Mouse (Mus musculus): Measurements from ENCODE around the gene Prmt3. TPM values are rescaled to one million over a fixed set of nuclear protein-coding genes. Genes with fewer than 3 reads are reported as not detected.

Prmt3 gene
- polyA plus RNA-seq, 2 experiments = 12.2 to 20.1 TPM

DNA sequence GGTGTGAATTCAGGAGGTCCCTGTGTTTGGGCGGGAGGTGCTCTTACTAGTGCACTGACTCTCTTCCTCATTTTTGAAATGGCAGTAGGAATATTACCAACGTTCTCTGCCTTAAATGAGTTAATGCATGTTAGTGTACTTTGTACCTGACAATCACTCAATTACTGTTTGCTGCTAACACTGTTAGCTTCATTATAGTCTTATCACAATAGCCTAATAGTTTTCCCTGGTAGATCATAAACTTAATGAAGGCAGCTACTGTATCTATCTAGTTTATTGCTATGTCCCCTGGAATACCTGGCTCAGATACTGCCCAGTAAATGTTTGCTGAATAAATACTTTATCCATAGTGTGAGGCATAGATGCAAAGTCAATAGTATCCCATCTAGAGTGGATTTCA lies 116.6 kb downstream of the Prmt3 start:
- H3K4me2 ChIP-seq (ENCODE audit: low read depth) = no peak overlapping the region
- ATAC-seq (ENCODE audit: insufficient read depth) (no peak), DNase-seq (ENCODE audit: low read depth in 3 of 3, low spot score in 3 of 3) (no peak)
- no peak overlapping the region for H3K4me3 ChIP-seq (ENCODE audit: insufficient read depth in 1 of 2, low read depth in 2 of 2, low read length in 2 of 2)
- TF ChIP-seq CTCF (IDR thresholded peaks at IDR 0.05; ENCODE audit: low read depth) (no peak), EP300 (IDR thresholded peaks at IDR 0.05; ENCODE audit: low read depth) (no peak)
- H3K27ac ChIP-seq = no peak overlapping the region
- H3K36me3 ChIP-seq (replicated peaks; ENCODE audit: control insufficient read depth, insufficient read depth, low read depth) = no peaks in the 10 kb centered on the region
- H3K27me3 ChIP-seq (ENCODE audit: control insufficient read depth, insufficient read depth, low read length) = no peaks in the 10 kb centered on the region
- no peaks in the 10 kb centered on the region for H3K9me3 ChIP-seq (ENCODE audit: control insufficient read depth, low read length)
- H3K4me1 ChIP-seq (replicated peaks; ENCODE audit: control insufficient read depth in 2 of 2, insufficient read depth in 2 of 2, low read length in 1 of 2) = no peaks in the 10 kb centered on the region
- no peak overlapping the region for H3K9ac ChIP-seq (replicated peaks)
- 23% methylated on average over 2 of the region's 2 CpGs for WGBS (ENCODE audit: insufficient replicate concordance)

DNA sequence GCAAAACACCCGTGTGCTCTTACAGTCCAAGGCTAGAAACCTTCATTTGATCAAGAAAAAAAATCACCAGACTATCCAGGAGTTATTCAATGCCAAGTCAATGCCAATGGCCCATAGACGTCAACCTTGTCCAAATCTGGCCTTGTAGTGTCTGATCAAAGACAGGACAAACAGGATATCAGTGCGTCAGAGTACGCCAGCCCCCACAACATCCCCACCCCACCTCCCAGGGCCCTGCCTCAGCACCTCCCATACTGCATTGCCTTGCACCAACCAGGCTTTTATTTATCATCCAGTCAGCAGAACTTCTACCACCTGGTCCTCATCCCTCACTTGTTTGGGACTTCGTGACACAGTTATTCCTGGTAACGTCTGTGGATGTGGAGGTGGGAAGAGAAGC lies 117.2 kb downstream of the Prmt3 start:
- no peaks in the 10 kb centered on the region for H3K27me3 ChIP-seq (ENCODE audit: control insufficient read depth, insufficient read depth, low read length)
- no peak overlapping the region for H3K9ac ChIP-seq (replicated peaks)
- ATAC-seq (ENCODE audit: insufficient read depth) (no peak), DNase-seq (ENCODE audit: low read depth in 3 of 3, low spot score in 3 of 3) (no peak)
- H3K36me3 ChIP-seq (replicated peaks; ENCODE audit: control insufficient read depth, insufficient read depth, low read depth) = no peaks in the 10 kb centered on the region
- no peaks in the 10 kb centered on the region for H3K4me1 ChIP-seq (replicated peaks; ENCODE audit: control insufficient read depth in 2 of 2, insufficient read depth in 2 of 2, low read length in 1 of 2)
- no peak overlapping the region for H3K27ac ChIP-seq
- no peak for TF ChIP-seq CTCF (IDR thresholded peaks at IDR 0.05; ENCODE audit: low read depth)
- no peak for TF ChIP-seq EP300 (IDR thresholded peaks at IDR 0.05; ENCODE audit: low read depth)
- no peak overlapping the region for H3K4me2 ChIP-seq (ENCODE audit: low read depth)
- no peak overlapping the region for H3K4me3 ChIP-seq (ENCODE audit: insufficient read depth in 1 of 2, low read depth in 2 of 2, low read length in 2 of 2)
- WGBS (ENCODE audit: insufficient replicate concordance) = 52% methylated on average over 6 of the region's 6 CpGs
- H3K9me3 ChIP-seq (ENCODE audit: control insufficient read depth, low read length) = no peaks in the 10 kb centered on the region

DNA sequence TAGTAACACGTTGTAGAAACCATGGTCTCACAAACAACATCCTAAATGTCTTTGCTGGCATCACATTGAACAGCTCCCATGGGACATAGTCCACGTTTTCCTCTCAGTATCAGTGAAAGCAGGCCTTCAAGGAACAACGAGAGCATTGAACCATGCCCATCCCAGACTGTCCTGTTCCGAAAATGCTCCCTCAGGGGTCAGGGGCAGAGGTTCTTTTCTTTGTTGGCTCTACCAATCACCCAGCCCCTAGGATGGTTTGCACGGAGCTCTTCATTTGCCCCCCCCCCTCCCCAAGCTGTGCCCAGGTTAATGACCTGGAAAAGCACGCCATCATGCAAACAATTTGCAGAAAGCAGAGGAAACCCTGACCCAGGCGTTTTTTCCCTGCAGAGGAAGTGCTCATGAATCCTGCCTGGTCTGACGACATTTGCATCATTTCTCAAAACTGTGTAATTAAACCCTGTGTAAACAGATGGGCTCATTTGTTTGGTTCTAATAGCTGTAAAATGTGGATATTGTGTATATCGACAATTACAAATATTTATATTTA lies 123.9 kb downstream of the Prmt3 start:
- Histone ChIP-seq H3K4me3 (ENCODE audit: insufficient read depth in 1 of 2, low read depth in 2 of 2, low read length in 2 of 2) (no peak overlapping the region), H3K9ac (replicated peaks) (no peak overlapping the region), H3K36me3 (replicated peaks; ENCODE audit: control insufficient read depth, insufficient read depth, low read depth) (no peaks in the 10 kb centered on the region), H3K27me3 (ENCODE audit: control insufficient read depth, insufficient read depth, low read length) (peaks cover 8% of the 10 kb centered on the region), H3K4me2 (ENCODE audit: low read depth) (no peak overlapping the region), H3K27ac (no peak overlapping the region), H3K4me1 (replicated peaks; ENCODE audit: control insufficient read depth in 2 of 2, insufficient read depth in 2 of 2, low read length in 1 of 2) (no peaks in the 10 kb centered on the region), H3K9me3 (ENCODE audit: control insufficient read depth, low read length) (no peaks in the 10 kb centered on the region)
- ATAC-seq (ENCODE audit: insufficient read depth) = no peak
- no peak for TF ChIP-seq CTCF (IDR thresholded peaks at IDR 0.05; ENCODE audit: low read depth)
- no peak for TF ChIP-seq EP300 (IDR thresholded peaks at IDR 0.05; ENCODE audit: low read depth)
- DNase-seq (ENCODE audit: low read depth in 3 of 3, low spot score in 3 of 3) = no peak
- WGBS (ENCODE audit: insufficient replicate concordance) = 41% methylated on average over 9 of the region's 9 CpGs

DNA sequence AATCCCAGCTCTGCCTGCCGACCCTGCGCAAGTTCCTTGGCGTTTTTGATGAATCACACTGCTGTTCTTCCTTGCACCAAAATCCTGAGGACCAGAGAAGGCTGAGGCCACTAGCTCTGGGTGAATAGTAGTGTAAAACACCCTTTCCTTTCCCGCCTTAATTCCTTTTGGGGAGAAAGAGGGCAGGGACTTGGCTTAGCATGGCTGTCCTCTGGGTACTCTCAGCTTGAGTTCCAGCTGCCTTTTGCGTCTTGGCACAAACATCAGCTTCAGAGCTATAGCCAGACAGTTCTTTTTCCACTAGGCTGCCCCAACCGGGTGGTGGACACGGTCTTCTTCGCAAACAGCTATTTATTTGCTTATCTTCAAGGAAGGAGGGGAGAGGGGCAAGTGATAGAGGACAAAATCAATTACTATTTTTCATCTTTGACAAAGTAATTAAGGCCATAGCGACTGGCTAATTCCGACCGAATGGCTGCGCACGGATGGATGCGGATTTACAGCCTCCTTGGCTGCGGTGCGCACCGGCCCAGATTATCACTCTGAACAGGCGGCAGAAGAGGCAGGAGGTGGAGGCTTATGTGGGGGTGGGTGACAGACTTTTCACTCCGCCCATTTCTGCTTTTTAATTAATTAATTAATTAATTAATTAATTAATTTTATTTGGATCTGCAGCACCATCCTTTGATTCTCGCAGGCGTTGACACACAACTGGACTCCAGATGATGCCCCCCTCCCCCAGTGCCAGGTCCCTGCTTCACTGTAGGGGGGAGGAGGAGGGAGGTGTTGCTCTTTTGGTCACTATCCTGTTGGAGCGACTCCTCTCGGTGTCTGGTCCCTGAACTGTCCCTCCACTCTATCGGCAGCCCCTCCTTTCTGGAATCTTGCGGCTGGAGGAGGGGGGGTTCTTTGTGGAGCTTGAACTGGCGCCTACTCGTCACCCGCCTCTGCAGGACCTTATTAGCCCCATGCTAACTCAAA lies 129.3 kb downstream of the Prmt3 start:
- DNase-seq (ENCODE audit: low read depth in 3 of 3, low spot score in 3 of 3) (no peak), ATAC-seq (ENCODE audit: insufficient read depth) (no peak)
- Histone ChIP-seq H3K4me1 (replicated peaks; ENCODE audit: control insufficient read depth in 2 of 2, insufficient read depth in 2 of 2, low read length in 1 of 2) (no peaks in the 10 kb centered on the region), H3K27ac (no peak overlapping the region), H3K9ac (replicated peaks) (no peak overlapping the region), H3K4me3 (ENCODE audit: insufficient read depth in 1 of 2, low read depth in 2 of 2, low read length in 2 of 2) (no peak overlapping the region), H3K4me2 (ENCODE audit: low read depth) (no peak overlapping the region), H3K27me3 (ENCODE audit: control insufficient read depth, insufficient read depth, low read length) (peaks cover 62% of the 10 kb centered on the region), H3K9me3 (ENCODE audit: control insufficient read depth, low read length) (no peaks in the 10 kb centered on the region), H3K36me3 (replicated peaks; ENCODE audit: control insufficient read depth, insufficient read depth, low read depth) (no peaks in the 10 kb centered on the region)
- TF ChIP-seq EP300 (IDR thresholded peaks at IDR 0.05; ENCODE audit: low read depth) (no peak), CTCF (IDR thresholded peaks at IDR 0.05; ENCODE audit: low read depth) (no peak)
- 4% methylated on average over 28 of the region's 28 CpGs for WGBS (ENCODE audit: insufficient replicate concordance)

Other genes starting within 250 kb of the Prmt3 start
- not detected in 2 replicates for gene Dbx1, start 141.5 kb upstream of the Prmt3 start, polyA plus RNA-seq (2012; rRNA removed)
- not detected in 2 replicates for gene Dbx1, start 141.5 kb upstream of the Prmt3 start, polyA plus RNA-seq (2014; fragmentation: Nextera tagmentation; extraction: Ambion mirVana)
- 10.8 and 17.3 TPM in 2 replicates for gene Htatip2, start 19.2 kb upstream of the Prmt3 start, polyA plus RNA-seq (2012; rRNA removed)
- 26.2 and 28.6 TPM in 2 replicates for gene Htatip2, start 19.2 kb upstream of the Prmt3 start, polyA plus RNA-seq (2014; fragmentation: Nextera tagmentation; extraction: Ambion mirVana)
- 0.01 TPM in 2 replicates for gene Slc6a5, start 131.8 kb downstream of the Prmt3 start, polyA plus RNA-seq (2012; rRNA removed)
- gene Slc6a5, start 131.8 kb downstream of the Prmt3 start, polyA plus RNA-seq (2014; fragmentation: Nextera tagmentation; extraction: Ambion mirVana) = not detected in 2 replicates
- gene Nell1, start 196.5 kb downstream of the Prmt3 start, polyA plus RNA-seq (2012; rRNA removed) = 0.08 TPM in 1 of 2 replicates, not detected in the other
- gene Nell1, start 196.5 kb downstream of the Prmt3 start, polyA plus RNA-seq (2014; fragmentation: Nextera tagmentation; extraction: Ambion mirVana) = not detected in 2 replicates